Mouse (Mus musculus): ENCODE measurements at regions not wholly inside any gene's neighbourhood (a gene's known extent, or its start where the extent isn't known, plus 50 kb on each side); places are given as distances from the start of the nearest gene placed in this dataset.

DNA sequence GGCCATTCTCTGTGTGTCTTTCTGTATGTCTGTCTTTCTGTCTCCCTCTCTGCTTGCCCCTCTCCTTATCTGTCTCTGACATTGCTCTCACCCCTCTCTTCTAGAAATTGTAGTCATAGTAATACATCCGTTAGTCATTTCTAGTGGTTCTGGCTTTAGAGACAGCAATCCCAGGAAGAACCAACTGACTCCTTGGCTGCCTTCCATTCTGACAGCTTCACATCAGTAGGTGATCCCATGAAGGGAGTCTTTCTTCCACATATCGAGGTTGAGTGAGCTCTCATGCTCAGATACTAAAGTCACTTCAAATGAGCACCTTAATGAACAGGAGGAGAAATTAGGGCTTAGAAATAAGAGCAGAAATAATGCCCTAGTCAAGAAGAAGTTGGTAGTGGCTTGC, 455.3 kb upstream of the Adamts9 start:
- TF ChIP-seq ZC3H11A (IDR thresholded peaks at IDR 0.05; ENCODE audit: low read depth, low read length) (no peak), CTCF (conservative IDR thresholded peaks at IDR 0.05 in 1 of 2, IDR thresholded peaks at IDR 0.05 in 1 of 2; ENCODE audit: low read depth in 2 of 2, low read length in 2 of 2) (no peak), EP300 (IDR thresholded peaks at IDR 0.05; ENCODE audit: low read length) (no peak), TCF12 (IDR thresholded peaks at IDR 0.05; ENCODE audit: low read depth, low read length) (no peak), POLR2A (IDR thresholded peaks at IDR 0.05; ENCODE audit: low read depth, low read length) (no peak), MAX (IDR thresholded peaks at IDR 0.05; ENCODE audit: low read length) (no peak), USF1 (IDR thresholded peaks at IDR 0.05; ENCODE audit: low read depth, low read length) (no peak), POLR2AphosphoS2 (IDR thresholded peaks at IDR 0.05; ENCODE audit: low read depth, low read length) (no peak), USF2 (conservative IDR thresholded peaks at IDR 0.05; ENCODE audit: low read depth, low read length) (no peak), E2F4 (IDR thresholded peaks at IDR 0.05; ENCODE audit: insufficient replicate concordance, low read depth, low read length) (no peak), SIN3A (IDR thresholded peaks at IDR 0.05; ENCODE audit: low read length) (no peak)
